Mouse (Mus musculus) megakaryocyte, embryonic 14.5 days (primary cell): ENCODE results near the gene Nelfa.

ENCODE experiments used
- FLI1 ChIP-seq: IDR thresholded peaks from 2 replicates; pipeline ENCODE4 v1.6.1; 2012; ENCODE audit warnings: low read length, inconsistent platforms, mixed read lengths
- GATA1 ChIP-seq: IDR thresholded peaks from 3 replicates; pipeline ENCODE4 v1.6.1; 2012; ENCODE audit warnings: mixed read lengths, low read length, inconsistent platforms, borderline replicate concordance

DNA sequence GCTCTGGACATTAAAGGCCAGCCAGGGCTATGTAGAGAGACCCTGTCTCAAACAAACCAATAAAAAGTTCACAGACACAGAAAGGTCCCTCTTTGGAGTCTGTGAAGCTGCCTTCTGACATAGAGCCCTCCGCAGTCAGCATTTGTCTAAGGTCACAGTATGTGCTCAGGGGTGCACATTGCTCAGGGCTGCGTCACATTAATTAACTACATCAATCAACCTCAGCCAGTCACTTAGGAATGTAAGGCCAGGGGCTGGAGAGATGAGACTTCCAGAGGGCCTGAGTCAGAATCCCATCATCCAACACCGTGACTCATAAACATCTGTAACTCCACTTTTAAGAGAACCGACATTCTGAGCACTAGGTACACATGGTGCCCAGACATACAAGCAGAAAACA is 19.7 kb upstream of the Nelfa start:
- no peak for TF ChIP-seq GATA1
- TF ChIP-seq FLI1 = no peak
